Mouse (Mus musculus) thymus, postnatal 0 days (tissue): ENCODE measurements around the gene Meaf6. TPM values are rescaled to one million over a fixed set of nuclear protein-coding genes. Genes with fewer than 3 reads are reported as not detected.

ENCODE experiments used
- DNase-seq: peaks from one replicate; pipeline ENCODE4 v3.0.0-alpha.2; 2015; ENCODE audit warnings: low spot score
- polyA plus RNA-seq: library from polyadenylated mRNA; unstranded; fragments of >200 nt; fragmentation: Nextera tagmentation; extraction: Ambion mirVana; gene quantifications from 2 replicates; pipeline ENCODE4 v1.2.1, GENCODE M21; 2015

Gene Meaf6
- polyA plus RNA-seq, 1 experiment from 2014 or later, result 48.4 TPM

- no peak for DNase-seq
These were observed 53.4 kb downstream of the Meaf6 start for GRCm38 (mm10) chr4:125138321-125138720.

DNA sequence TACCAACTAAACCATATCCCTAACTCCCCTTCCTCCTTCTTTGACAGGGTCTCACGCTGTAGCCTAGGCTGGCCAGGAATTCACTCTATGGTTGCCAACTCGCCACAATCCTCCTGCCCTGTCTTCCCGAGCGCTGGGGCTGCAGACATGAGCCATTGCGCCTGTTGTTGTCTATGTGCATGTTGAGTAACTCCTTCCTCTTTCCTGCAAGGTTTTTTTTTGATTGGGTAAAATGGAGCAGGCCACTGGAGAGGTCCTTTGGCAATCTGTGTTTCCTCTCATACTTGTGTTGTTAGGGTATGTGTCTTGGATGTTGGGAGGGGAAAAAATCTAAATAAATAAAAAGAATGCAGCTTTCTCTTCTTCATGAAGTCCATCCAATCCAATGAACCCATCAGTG, 59.3 kb downstream of the Meaf6 start:
- no peak for DNase-seq

DNA sequence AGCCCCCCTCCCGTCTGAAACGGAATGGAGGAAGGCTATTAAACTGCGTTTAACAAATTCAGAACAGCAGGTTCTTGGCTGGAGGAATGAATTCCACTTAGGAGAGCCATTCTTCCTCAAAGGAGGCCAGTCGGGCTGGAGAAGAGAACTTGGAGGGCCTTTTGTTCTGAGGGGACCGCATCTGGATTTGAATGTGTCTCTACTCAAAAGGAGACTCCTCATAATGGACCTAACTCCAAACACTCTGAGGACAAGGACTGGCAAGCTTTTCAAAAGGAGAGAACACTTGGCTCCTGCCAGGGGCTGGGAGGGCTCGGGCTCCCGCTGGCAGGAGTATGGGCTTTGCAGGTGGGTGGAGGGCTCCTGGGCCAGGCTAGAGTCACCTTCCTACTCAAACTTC, 59.7 kb downstream of the Meaf6 start:
- no peak for DNase-seq

DNA sequence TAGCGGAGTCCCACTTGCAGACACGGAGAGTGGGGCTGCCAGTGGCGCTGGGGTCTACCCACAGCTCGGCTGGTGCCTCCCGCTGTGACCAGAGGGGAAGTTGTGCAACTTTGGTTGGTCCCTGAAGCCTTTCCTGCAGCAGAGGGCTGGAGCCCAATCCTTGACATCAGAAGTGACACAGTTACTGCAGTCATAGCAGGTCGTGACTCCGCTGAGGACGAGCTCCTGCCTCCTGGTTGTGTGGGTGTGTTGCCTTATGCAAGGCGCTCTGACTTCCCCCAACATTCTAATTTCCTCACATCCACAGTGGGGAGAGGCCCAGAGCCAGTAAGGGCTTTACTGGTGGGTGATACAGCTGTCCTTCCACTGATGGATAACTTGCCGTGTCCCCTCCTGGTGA, 60.3 kb downstream of the Meaf6 start:
- no peak for DNase-seq

DNA sequence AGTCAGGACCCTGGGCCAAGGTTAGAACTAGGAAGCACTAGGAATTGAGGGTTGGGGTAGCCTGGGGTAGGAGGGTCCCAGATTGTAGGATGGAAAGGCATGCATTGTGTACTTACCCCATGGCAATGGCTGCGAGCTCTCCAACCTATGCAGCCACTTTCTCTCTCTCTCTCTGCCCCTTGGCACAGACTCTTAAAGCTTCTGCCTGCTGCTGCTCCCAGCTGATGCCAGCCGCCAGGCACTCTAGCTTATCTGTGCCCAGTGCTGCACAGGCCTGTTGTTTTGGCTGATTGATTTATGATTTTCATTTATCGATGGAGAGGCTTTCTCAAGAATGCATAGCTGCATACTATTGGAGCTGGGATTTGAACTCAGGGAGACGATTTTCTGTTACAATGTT, 63.0 kb downstream of the Meaf6 start:
- no peak for DNase-seq

- no peak for DNase-seq
These were observed 64.5 kb downstream of the Meaf6 start for GRCm38 (mm10) chr4:125149460-125149859.

DNA sequence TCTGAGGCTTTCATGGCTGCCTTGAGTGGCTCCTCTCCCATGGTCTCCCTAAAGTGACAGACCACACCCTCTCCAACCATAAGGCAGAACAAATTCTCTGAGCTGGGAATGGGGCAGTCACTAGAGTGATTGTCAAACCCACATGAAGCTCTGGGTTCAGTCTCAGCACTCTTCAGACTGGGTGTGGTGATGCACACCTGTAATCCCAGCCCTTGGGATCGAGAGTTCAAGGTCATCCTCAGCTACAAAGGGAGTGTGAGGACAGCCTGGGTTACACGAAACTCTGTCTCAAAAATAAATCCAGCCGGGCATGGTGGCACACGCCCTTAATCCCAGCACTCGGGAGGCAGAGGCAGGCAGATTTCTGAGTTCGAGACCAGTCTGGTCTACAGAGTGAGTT, 67.5 kb downstream of the Meaf6 start:
- no peak for DNase-seq

GRCm38 (mm10) chr4:125153659-125154241, 68.8 kb downstream of the Meaf6 start:
- no peak for DNase-seq

- no peak for DNase-seq
These were observed 70.7 kb downstream of the Meaf6 start for GRCm38 (mm10) chr4:125155646-125156045.

DNA sequence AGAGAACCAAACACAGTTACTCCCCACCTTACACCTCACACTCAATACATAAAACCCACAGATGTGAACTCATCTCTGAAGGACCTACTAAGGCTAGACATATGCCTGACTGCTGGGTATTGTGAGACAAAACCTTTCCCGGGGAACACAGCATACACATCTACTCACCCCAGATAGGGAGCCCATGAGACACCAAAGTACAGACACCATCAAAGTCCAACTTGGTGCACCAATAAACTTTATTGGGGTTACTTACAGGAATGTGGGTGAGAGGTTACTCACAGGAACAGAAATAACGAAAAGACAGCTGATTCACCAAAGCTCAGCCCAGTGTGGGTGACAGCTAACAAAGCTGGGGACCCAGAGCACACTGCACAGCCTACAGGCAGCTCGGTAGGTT, 72.4 kb downstream of the Meaf6 start:
- no peak for DNase-seq

DNA sequence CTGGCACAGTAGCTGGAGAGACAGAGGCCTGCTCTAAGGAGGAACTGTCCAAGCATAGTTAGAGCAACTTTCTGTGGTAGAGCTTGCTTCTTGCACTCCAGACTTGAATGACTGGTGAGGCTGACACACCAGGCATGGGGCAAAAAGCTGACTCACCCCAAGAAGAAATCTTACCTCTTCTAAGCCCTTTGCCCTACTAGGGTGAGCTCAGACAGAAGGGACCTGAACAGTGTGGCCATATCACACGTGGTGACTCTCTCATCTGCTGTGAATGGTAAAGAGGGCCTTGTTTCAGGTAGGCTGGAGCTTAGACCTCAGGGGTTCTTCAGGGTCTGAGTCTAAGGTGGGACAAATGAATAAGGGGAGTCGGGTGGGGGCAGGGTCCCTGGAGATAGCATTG, 73.1 kb downstream of the Meaf6 start:
- no peak for DNase-seq

GRCm38 (mm10) chr4:125158581-125159317, 73.8 kb downstream of the Meaf6 start:
- no peak for DNase-seq

GRCm38 (mm10) chr4:125160320-125160950, 75.5 kb downstream of the Meaf6 start:
- peak; percentile 78 for DNase-seq

GRCm38 (mm10) chr4:125160951-125161331, 76.0 kb downstream of the Meaf6 start:
- no peak for DNase-seq

DNA sequence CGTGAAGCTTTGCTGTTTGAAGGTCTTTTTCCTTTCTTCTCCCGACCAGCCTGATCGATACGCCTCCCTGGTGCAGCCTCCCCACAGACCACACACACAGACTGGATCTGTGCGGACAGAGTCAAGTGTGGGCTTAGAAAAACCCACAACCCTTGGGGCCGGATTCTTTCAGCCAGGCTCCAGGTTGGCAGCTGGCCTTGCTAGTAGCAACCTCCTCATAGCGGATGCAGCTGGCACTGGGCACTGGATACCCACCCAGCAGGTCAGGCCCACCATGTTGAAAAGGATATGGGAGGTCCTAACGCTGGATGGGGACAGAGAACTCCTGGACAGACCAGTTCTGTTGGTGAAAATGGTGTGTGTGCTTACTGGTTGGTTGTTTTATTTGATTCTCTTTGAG, 76.5 kb downstream of the Meaf6 start:
- DNase-seq, result no peak

DNA sequence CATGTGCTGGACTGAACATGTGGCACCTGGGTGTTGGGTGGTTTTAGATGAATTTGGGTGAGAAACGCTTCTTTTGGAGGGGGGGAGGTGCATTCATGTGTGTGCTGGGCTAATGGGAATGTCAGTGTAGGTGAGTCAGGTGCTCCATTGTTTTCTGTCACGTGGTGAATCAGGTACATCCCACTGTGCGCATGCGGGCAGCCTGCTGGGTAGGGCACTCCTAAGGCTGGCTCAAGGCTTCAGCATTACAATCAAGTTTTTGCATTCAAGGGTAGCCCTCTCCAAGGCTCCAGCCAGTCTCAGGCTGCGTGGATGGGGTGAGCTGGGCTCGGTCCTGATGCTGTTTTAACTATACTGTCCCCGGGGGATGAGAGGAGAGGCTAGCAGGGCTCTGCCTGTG, 77.8 kb downstream of the Meaf6 start:
- no peak for DNase-seq

Other genes starting within 250 kb of the Meaf6 start
- 42.2 and 49.4 TPM in 2 replicates for gene Yrdc, start 234.5 kb upstream of the Meaf6 start, polyA plus RNA-seq
- 37.4 and 42.6 TPM in 2 replicates for gene 1110065P20Rik, start 233.9 kb upstream of the Meaf6 start, polyA plus RNA-seq
- 0.15 and 0.25 TPM in 2 replicates for gene Maneal, start 223.0 kb upstream of the Meaf6 start, polyA plus RNA-seq
- not detected in 2 replicates for gene Epha10, start 204.2 kb upstream of the Meaf6 start, polyA plus RNA-seq
- 9.0 and 10.6 TPM in 2 replicates for gene 9930104L06Rik, start 148.1 kb upstream of the Meaf6 start, polyA plus RNA-seq
- gene Cdca8, start 145.8 kb upstream of the Meaf6 start, polyA plus RNA-seq, result 116 and 154 TPM in 2 replicates
- 0.12 and 0.13 TPM in 2 replicates for gene Rspo1, start 98.7 kb upstream of the Meaf6 start, polyA plus RNA-seq
- 62.6 and 66.4 TPM in 2 replicates for gene Gnl2, start 68.5 kb upstream of the Meaf6 start, polyA plus RNA-seq
- 0.22 and 0.30 TPM in 2 replicates for gene Dnali1, start 19.4 kb upstream of the Meaf6 start, polyA plus RNA-seq
- 37.3 and 38.2 TPM in 2 replicates for gene Snip1, start 18.5 kb upstream of the Meaf6 start, polyA plus RNA-seq
- 3.0 and 3.5 TPM in 2 replicates for gene Zc3h12a, start 42.7 kb downstream of the Meaf6 start, polyA plus RNA-seq